Mouse (Mus musculus) stomach, postnatal 0 days (tissue): Measurements from ENCODE around the gene Muc20.

Experiments used
- CTCF ChIP-seq: IDR thresholded peaks from 2 replicates; pipeline ENCODE4 v1.5.1; 2016; ENCODE audit warnings: antibody characterized with exemption, low read depth, mild to moderate bottlenecking, moderate library complexity
- EP300 ChIP-seq: optimal IDR thresholded peaks from 2 replicates; pipeline ENCODE3; 2016; ENCODE audit warnings: antibody characterized with exemption

- no peak for TF ChIP-seq CTCF
- no peak for TF ChIP-seq EP300
Observed at GRCm38 (mm10) chr16:32796676-32797425, 384 bp downstream of the Muc20 start.
